Mouse (Mus musculus) ovary, adult 2 months (tissue): ENCODE data around the gene Ap1m1. TPM values are rescaled to one million over a fixed set of nuclear protein-coding genes. Genes with fewer than 3 reads are reported as not detected.

Source experiments
- polyA plus RNA-seq: library from polyadenylated mRNA; depleted of rRNA; stranded (reverse); fragments of >200 nt; gene quantifications from 2 replicates; pipeline ENCODE4 v1.2.3, GENCODE M21; 2012; rRNA removed

The Ap1m1 gene
- 102 and 137 TPM in 2 replicates for polyA plus RNA-seq

DNA sequence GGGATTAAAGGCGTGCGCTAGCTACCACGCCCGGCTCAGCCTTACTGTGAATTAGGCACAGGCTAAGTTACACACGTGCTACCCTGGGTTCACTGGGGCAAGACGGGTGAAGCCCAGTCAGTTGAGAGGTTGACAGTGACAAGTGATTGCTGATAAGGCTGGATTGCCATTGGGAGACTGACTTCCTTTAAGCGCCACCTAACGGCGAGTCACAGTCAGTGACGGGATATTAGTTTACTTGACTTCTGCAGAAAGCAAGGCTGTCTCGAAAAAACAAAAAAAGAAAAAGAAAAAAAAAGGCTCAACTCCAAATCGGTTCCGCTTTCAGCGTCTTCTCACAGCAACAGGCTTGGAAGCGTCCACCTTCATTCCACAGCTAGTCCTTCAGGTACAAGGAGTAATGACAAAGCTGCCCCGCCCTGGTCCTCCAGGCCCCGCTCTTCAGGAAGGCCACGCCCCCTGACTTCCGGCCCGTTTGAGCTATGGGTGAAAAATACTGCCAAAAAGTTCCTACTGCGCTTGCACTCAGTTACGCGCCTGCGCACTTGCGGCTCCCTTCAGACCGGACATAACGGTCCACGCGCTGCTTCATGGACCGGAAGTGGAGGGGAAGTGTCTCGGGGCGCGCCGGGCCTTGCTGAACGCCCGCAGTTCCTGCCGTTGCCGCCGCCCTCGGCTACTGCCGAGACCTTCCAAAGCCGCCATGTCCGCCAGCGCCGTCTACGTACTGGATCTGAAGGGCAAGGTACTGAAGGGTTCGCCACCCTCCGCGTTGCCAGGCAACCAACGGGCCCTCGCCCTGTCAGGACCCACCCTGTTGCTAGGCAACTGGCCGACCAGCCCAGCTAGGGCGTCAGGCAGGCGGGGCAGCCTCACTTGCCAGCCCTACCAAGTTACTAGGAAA is at the start of gene Ap1m1:
Ap1m1 (plus strand) TSS at position 520 of the 904 bp plus-strand sequence.

GRCm38 (mm10) chr8:72212751-72213150 is 27.1 kb upstream of the Ap1m1 start, which contains the start of gene Cib3:
TSS of gene Cib3 (minus strand) at chr8:72212837.

DNA sequence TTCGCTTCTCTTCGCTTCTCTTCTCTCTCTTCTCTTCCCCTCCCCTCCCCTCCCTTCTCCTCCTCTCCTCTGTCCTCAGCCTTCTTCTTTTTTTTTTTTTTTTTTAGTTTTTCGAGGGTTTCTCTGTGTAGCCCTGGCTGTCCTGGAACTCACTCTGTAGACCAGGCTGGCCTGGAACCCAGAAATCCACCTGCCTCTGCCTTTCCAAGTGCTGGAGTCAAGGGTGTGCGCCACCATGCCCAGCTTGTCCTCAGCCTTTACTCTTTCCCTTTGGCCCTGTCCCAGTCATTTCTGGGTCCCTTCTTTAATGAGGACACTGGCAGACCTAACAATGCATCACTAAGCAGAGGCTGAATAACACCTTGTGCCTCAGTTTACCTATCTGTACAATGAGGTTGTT is 26.3 kb upstream of the Ap1m1 start, which contains the start of gene Gm11034:
Gm11034 (minus strand) TSS at position 101 of the 400 bp plus-strand sequence.

DNA sequence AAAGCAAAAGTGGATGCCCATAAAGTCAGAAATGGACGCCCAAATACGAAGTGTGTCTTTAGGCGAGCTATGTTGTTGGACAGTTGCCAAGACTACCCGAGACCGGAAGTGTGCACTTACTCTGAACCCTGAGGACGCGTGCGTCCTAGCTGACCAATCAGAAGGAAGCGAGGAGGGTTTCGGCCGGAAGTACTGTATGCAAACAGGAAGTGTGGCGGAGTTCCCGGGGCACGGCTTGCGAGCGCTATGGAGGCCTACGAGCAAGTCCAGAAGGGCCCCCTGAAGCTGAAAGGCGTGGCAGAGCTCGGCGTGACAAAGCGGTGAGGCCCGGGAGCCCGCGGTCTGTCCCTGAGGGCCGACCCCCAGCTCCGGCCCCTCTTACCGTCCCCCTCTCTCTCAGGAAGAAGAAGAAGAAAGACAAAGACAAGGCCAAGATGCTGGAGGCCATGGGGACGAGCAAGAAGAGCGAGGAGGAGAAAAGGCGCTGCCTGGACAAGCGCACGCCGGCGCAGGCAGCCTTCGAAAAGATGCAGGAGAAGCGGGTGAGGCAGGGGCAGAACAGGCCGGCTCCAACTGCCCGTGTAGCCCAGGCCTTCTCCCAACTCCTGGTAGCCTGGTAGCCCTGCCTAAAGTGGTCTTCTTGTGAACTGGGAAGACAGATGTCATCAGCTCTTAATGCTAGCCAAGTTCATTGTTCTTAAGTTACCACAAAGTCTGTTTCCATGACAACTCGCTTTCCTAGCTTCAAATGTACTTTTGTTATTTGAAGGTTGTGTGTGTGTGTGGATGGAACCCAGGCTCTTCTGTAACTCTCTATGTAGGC is 20.1 kb upstream of the Ap1m1 start, which contains the start of gene Fam32a:
Fam32a (plus strand) TSS at position 190 of the 823 bp plus-strand sequence.

DNA sequence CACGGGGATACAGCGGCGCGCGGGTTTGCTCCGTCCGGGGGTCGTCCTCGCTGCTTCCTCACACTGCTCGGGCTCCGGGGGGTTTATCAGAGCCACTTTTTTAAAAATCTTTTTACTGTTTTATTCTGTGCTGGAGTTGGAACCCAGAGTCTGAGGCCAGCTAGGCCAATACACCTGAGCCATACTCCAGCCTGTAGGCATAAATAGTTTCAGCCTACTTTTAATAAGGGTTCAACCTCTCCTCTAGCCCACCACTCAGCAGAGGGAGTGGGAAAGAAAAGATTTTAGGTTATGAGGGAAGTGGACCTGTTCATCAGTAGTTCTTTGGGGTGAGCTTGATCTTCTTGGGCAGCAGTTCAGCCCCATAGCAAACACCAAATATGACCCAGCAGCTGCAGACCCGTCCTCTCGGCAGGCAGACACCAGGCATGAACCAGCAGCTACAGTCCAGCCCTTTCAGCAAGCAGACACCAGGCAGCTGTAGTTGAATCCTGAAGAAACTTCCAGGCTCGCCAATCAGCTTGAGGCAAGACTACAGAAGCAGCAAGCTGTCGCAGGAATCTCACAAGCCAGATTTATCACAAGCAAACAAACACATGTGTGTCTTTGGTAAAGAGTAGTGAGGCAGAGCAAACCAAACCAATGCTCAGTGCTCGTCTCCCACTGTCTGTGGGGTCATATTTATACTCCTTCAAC is 65.5 kb downstream of the Ap1m1 start, which contains the start of gene Gm10282:
Gm10282 (minus strand) TSS at position 51 of the 696 bp plus-strand sequence.

Other genes with a start within 250 kb of the Ap1m1 start
- gene Cyp4f18, start 230.4 kb upstream of the Ap1m1 start, polyA plus RNA-seq, result 4.7 and 8.0 TPM in 2 replicates
- not detected in 2 replicates for gene Olfr372, start 198.8 kb upstream of the Ap1m1 start, polyA plus RNA-seq
- not detected in 2 replicates for gene Olfr373, start 156.8 kb upstream of the Ap1m1 start, polyA plus RNA-seq
- gene Olfr374, start 133.0 kb upstream of the Ap1m1 start, polyA plus RNA-seq, result not detected in 2 replicates
- 112 and 149 TPM in 2 replicates for gene Tpm4, start 105.0 kb upstream of the Ap1m1 start, polyA plus RNA-seq
- gene Rab8a, start 78.8 kb upstream of the Ap1m1 start, polyA plus RNA-seq, result 20.5 and 24.4 TPM in 2 replicates
- 0.53 and 0.71 TPM in 2 replicates for gene Hsh2d, start 50.4 kb upstream of the Ap1m1 start, polyA plus RNA-seq
- 0.41 TPM in 1 of 2 replicates, not detected in the other for gene Cib3, start 27.2 kb upstream of the Ap1m1 start, polyA plus RNA-seq
- gene Gm11034, start 26.4 kb upstream of the Ap1m1 start, polyA plus RNA-seq, result not detected in 2 replicates
- gene Fam32a, start 20.3 kb upstream of the Ap1m1 start, polyA plus RNA-seq, result 33.0 and 50.7 TPM in 2 replicates
- gene Gm10282, start 65.2 kb downstream of the Ap1m1 start, polyA plus RNA-seq, result 1.5 and 1.7 TPM in 2 replicates
- gene Klf2, start 79.0 kb downstream of the Ap1m1 start, polyA plus RNA-seq, result 63.9 and 91.3 TPM in 2 replicates
- gene Eps15l1, start 181.4 kb downstream of the Ap1m1 start, polyA plus RNA-seq, result 51.1 and 52.0 TPM in 2 replicates
- 0.41 and 0.86 TPM in 2 replicates for gene Calr3, start 203.9 kb downstream of the Ap1m1 start, polyA plus RNA-seq
- gene 1700030K09Rik, start 203.9 kb downstream of the Ap1m1 start, polyA plus RNA-seq, result 15.3 and 15.7 TPM in 2 replicates
- 59.9 and 80.5 TPM in 2 replicates for gene Cherp, start 235.2 kb downstream of the Ap1m1 start, polyA plus RNA-seq